Mouse (Mus musculus) spleen, postnatal 14 days (tissue): ENCODE measurements at regions not wholly inside any gene's neighbourhood (a gene's known extent, or its start where the extent isn't known, plus 50 kb on each side); places are given as distances from the start of the nearest gene placed in this dataset.
A peak's percentile ranks its signal among the peaks of the same experiment; 100 is the strongest.

Experiments
- DNase-seq, 2 experiments: peaks; one replicate each; pipeline ENCODE4 v3.0.0; 2021 to 2022; ENCODE audit warnings: low spot score in 2 of 2

GRCm38 (mm10) chr2:169133855-169134254 lies 178.5 kb upstream of the Zfp64 start:
- no peak for DNase-seq

GRCm38 (mm10) chr2:169125476-169125875 lies 170.1 kb upstream of the Zfp64 start:
- DNase-seq, result no peak

DNA sequence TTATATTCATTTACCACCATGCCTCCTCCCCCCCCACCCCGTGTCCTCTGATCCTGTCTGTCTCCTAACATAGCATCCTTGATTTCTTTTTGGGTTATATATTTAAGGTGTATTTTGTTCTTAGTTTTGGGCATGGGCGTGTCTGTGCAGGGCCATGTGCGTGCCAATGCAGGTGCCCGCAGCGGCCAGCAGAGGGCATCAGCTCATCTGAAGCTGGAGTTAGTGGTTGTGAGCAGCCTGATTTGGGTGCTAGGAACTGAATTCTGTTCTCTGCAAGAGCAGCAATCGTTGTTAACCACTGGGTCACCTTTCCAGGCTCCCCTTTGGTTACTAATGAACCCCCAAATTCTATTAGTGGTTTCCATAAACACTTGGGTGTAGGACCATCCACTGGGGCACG lies 167.5 kb upstream of the Zfp64 start:
- no peak for DNase-seq

GRCm38 (mm10) chr2:169116841-169117240 lies 161.5 kb upstream of the Zfp64 start:
- no peak for DNase-seq

DNA sequence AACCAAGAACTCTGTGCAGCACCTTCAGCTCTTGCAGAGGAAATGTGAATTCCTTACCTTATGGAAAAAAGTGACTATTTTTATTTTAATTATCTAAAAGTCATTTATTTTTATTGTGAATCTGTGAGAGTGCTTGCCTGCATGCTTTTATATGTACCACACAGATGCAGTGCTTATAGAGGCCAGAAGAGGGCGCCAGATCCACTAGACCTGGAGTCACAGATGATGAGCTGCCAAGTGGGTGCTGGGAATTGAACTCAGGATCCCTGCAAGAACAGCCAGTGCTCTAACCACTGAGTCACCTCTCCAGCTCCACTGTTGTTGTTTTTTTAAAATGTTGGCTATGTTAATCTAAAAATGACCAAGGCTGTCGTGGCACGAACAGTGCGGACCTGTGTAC lies 153.7 kb upstream of the Zfp64 start:
- DNase-seq, result no peak

DNA sequence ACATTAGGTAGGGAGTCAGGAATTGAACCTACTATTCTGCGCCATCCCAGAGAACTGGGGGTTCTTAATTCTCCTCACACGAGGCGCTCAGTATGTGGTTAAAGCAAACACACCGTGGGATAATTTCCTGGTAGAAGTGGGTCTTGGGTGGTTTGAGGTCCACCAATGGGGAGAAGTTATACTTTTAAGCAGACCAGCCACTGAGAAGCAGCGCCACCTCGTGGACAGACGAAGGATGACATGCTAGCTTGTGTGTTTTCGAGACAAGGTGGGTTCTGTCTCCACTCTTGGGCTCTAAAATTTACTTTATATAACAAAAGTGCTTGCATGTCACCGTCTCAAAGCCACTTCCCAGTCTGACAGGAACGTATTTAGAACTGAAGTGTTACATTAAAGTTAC lies 152.7 kb upstream of the Zfp64 start:
- DNase-seq, result no peak

DNA sequence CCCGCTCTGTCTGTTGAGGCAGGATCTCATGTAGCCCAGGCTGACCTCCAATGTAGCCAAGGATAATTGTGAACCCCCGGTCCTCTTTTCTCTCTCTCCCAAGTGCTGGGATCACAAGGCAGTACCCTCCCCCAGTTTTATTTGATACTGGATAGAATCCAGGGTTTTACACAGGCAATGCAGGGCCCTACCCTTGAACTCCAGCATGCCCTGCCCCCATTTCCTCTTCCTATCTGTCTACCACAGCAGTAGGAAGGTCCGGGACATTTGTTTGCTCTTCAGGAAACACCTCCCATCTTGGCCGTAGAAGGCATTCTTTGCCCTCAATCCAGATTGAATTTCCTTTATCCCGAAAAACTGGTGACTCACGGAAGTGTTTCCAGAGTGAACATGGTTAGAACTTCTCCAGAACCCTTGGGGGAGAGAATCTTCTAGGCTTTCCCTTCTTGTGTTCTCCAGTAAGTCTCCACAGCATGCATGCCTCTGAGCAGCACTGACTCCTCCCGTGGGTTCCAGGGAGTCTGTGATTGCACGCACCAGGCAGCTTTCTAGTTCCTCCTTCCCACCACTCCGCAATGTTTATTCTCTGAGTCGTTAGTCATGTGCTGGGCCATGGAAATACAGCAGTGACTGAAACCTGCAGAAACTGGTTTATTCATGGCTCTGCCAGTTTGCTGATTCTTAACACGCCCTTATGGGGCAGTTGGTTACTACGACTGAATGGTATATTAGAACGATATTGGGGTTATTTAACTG lies 146.3 kb upstream of the Zfp64 start:
- no peak for DNase-seq

DNA sequence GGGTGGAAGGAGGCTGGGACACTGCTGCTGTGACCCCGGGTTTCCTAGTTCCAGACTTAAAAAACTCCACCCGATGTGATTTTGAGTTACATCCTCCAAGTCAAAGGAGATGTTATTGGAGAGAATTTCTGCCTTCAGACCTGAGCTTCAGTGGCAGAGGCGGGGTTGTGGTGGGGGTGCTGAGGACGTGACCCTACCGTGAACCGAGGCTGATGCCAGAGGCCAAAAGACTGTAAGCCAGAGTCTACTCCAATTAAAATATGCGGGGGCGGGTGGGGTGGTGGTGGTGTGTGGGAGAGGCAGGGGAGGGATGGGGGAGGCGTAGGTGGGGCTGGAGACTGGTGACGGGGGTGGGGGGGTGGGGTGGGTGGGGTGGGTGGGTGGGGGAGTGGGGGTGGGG lies 145.1 kb upstream of the Zfp64 start:
- no peak for DNase-seq

DNA sequence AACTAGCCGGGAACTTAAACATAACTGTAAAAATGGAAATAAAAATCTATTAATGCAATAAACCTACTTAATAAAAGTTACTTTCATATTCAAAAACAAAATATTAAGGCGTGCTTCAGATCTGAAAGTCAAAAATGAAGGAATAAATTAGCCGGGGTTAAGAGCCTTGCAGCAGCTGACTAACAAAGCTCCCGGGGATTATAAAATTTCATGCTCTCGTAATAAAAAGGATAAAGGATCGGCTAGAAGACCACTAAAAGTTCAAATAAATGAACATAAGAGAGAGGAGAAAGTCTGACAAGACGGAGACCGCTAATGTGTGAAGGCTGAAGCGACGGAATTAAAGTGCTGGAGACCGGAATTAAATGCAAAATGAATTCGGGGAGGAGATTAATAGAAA lies 144.3 kb upstream of the Zfp64 start:
- no peak for DNase-seq

DNA sequence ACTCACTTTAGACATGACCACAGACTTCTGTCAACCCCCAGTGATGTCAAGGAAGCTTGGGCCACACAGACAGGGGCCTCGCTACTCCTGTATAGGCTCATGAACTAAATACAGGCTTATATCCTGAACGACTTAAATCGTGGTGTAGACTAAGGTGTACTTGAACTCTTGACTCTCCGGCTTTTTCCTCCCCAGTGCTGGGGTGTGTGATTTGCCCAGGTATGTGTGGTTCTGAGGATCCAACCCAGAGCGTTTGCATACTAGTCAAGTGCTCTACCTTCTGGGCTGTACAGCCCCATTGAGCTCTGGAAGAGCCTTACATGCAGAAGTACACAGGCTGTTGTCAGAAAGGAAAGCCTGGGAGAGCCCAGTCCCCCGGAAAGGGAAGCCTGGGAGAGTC lies 143.2 kb upstream of the Zfp64 start:
- DNase-seq, result no peak

DNA sequence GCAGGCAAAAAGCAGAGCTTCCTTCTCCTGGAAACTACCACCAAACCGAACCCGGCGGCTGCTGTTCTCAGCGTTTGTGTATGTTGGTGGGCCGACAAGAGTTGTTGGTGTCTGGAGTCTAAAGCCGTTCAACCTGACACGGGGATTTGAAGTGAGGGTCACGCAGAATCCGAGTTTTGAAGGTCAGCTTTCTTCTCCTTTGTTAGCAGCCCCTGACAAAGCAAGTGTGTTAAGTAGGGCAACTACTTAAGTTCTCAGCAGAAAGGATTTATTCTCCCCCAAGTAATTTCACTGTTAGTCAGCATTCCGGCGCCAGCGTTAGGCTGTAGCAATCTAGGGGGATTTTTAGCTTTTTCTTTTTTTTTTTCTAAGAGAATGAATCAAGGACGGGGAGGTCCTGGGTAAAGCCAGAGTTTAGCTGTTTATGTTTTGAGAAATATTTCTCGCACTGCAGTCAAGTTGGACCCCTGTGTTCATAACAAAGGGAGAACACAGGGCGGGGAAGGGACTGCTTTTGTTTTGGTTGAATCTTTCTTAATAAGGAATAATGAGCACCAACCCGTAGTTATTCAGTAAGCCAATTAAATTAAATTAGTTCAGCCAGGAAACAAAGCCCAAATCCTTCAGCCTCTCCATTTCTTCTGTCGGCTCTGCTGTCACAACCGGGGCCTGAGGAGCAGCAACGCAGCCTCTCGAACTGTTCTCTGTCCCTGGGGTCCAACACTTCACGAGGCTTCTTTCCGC lies 138.8 kb upstream of the Zfp64 start:
- no peak for DNase-seq

DNA sequence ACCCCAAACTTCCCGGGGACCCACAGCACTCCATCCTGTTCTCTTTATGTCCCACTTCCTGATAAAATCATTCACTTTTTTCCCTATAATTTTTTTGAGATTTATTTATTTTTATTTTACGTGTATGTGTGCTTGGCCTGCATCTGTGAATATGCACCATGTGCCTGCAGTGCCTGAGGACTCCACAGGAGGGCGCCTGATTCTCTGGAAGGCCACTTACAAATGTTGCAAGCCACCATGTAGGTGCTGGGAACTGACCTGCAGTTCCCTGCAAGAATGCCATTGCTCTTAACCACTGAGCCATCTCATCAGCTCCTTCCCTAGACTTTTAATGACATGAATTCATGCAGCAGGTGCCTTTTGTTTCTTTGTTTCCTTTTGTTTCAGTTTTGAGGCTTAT lies 134.9 kb upstream of the Zfp64 start:
- no peak for DNase-seq

- no peak for DNase-seq
Measured at GRCm38 (mm10) chr2:169088870-169089484, 133.6 kb upstream of the Zfp64 start.

DNA sequence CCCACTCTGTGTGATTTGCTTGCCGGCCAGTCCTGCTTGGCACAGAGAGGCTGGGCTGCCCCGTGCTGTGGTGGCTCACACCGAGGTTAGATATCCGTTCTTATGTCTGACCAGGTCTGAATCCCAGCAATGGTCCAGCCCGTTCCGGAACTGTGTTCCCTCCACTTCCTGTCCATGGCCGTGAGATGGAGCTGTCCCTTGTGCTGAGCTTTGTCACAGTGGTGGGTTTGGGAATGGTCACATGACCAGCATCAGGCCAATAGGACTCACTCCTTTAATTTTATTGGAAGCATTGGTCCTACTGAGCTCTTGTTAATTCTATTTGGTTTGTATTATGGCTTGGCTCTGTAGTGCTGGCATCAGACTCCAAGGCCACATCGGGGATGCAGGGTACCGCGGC lies 132.9 kb upstream of the Zfp64 start:
- no peak for DNase-seq

- no peak for DNase-seq
Measured at GRCm38 (mm10) chr2:169071267-169071666, 115.9 kb upstream of the Zfp64 start.

- no peak for DNase-seq
Measured at GRCm38 (mm10) chr2:169065166-169065698, 109.8 kb upstream of the Zfp64 start.

- peak in 1 of 2 experiments; percentile 21 for DNase-seq
Measured at GRCm38 (mm10) chr2:169061520-169061919, 106.1 kb upstream of the Zfp64 start.

DNA sequence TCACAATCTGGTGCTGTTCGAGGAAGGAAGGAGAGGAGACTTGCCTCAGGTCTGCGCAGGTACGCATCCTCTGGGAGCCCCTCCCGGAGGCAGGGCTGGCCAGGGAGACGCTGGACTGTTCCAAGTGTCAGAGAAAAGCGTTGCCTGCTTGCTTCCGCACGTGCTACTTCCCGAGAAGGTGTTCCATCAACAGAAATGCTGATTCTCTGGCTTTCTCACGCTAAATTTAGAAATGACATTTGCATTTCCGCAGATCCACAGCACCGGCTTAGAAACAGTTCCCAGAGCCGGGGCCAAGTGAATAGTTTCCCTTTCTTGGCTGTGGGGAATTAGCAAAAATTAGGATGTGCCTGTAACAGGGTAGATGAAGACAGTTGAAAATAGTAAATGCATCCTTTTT lies 105.1 kb upstream of the Zfp64 start:
- no peak for DNase-seq

DNA sequence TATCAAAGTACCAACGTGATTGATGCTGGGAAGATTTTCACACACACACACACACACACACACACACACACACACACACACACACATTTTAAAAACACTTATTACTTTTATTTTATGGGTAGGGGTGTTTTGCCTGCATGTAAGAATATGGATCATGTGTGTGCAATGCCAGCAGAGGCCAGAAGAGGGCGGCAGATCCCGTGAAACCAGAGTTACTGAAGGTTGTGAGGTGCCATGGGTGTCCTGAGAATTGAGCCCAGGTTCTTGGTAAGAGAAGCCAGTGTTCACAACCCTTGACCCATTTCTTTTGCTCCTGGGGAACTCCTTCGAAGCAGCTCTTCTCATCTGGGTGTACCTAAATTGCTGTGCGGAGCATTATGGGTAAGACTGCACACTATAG lies 102.4 kb upstream of the Zfp64 start:
- DNase-seq, result no peak

- DNase-seq, result no peak
Measured at GRCm38 (mm10) chr2:169049947-169050346, 94.6 kb upstream of the Zfp64 start.

DNA sequence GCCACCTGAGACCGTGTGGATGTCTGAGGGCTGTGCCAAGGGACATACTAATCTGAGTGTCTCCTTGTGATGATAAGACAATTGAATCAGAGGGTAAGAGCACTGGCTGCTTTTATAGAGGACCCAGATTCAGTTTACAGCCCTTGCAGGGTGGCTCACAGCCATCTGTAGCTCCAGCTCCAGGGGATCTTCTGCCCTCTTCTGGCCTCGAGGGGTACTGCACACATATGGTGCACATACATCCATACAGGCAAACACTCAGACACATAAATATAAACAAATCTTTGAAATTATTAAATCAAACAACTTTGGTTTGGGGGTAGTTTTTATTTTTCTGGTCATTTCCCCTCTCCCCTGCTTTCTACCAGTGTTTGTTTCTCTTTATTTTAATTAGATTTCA lies 86.4 kb upstream of the Zfp64 start:
- no peak for DNase-seq

DNA sequence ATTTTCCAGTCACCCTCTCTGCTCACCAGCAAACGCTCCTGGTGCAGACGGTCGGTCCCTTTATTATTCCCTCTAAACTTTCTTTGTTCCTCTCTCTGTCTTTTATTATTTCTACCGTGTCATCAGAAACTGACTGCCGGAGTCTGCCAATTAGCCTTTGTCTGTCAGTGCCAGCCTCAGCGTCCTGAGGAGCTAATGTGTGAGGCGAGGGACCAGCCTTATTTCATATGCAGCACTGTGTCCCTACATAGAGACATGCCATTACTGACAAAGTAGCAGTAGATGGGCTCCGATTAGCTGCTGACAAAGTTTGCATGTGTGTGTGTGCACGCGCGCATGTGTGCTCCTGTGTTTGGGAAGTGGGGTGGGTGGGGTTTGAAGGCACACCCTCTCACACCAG lies 82.6 kb upstream of the Zfp64 start:
- no peak for DNase-seq

DNA sequence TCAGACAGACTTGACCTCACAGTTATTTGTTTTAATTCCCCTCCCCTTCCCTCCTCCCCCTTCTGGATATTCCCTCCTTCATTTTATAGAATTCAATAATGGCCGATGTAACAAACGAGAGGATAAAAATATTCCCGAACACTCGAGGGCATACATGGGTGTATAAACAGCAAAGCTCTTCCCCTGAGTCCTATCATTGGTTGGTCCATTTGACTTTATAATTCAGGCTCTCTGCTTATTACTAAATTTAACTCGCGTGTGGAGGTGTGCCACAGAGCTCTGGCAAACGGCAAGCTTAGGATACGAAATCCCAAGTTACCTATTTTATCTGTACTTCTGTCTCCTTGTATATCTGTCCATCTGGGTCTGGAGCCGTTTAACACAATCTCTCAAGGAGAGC lies 82.1 kb upstream of the Zfp64 start:
- DNase-seq, result no peak
